In the genomic region with DNA sequence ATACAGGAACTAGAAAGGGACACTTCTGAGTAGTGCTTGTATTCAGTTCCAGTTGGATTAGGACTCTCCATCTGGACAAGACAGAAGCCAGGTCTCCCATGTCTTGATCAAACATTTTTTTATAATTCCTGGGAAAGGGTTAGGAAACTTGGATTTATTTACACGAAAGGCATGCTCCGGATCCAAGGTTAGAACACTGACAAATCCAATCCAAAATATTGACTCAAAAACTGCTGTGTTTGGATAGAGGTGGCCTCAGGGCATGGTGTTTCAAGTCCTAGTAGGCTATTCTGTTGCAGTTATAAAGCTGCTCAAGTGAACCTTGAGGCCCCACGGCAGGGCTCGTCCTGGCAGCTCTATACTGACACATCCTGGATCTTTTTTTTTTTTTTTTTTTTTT, we compare ENCODE assay signal across 44 mouse cellular contexts. TPM values are rescaled to one million over a fixed set of nuclear protein-coding genes. Genes with fewer than 3 reads are reported as not detected.
"Had no signal": no experiment of that assay in that cellular context is flagged by ENCODE, and none has a peak within 500 bp of the region (broad histone marks: within the 10 kb centered on the region; RNA-seq: fewer than 3 reads in every experiment).

No protein-coding gene starts in this region.

- ATAC-seq: lung, postnatal 0 days; midbrain, embryonic 13.5 days; midbrain, embryonic 15.5 days; midbrain, embryonic 16.5 days had no signal

- H3K9ac ChIP-seq: limb, embryonic 12.5 days; limb, embryonic 13.5 days; limb, embryonic 15.5 days; liver, embryonic 13.5 days; liver, embryonic 14.5 days; liver, embryonic 15.5 days; lung, embryonic 14.5 days; lung, embryonic 15.5 days; midbrain, embryonic 12.5 days; midbrain, embryonic 13.5 days; midbrain, embryonic 15.5 days; neural tube, embryonic 12.5 days; neural tube, embryonic 13.5 days had no signal

- H3K4me3 ChIP-seq: left cerebral cortex, adult 2 months; limb, embryonic 10.5 days; limb, embryonic 12.5 days; limb, embryonic 13.5 days; limb, embryonic 15.5 days; liver, embryonic 13.5 days; liver, embryonic 15.5 days; lung, embryonic 15.5 days; megakaryocyte, embryonic 14.5 days; midbrain, embryonic 10.5 days; midbrain, embryonic 12.5 days; midbrain, embryonic 13.5 days; midbrain, embryonic 15.5 days; myocyte; neural tube, embryonic 12.5 days; neural tube, embryonic 13.5 days had no signal

- H3K4me1 ChIP-seq: liver, embryonic 13.5 days; liver, embryonic 15.5 days; lung, embryonic 15.5 days; midbrain, embryonic 10.5 days; midbrain, embryonic 12.5 days; midbrain, embryonic 13.5 days; midbrain, embryonic 15.5 days; neural tube, embryonic 12.5 days; neural tube, embryonic 13.5 days had no signal

- DNase-seq: left cerebral cortex, postnatal 4 days; liver, embryonic 13.5 days; lung, adult 18-20 months; lung, adult 2 months; lung, embryonic 14.5 days; lung, postnatal 10 days; lung, postnatal 14 days; lung, postnatal 36 days; lung, postnatal 4 days; midbrain, embryonic 14.5 days had no signal

- H3K9me3 ChIP-seq: limb, embryonic 10.5 days; limb, embryonic 12.5 days; limb, embryonic 13.5 days; limb, embryonic 15.5 days; liver, embryonic 13.5 days; liver, embryonic 15.5 days; lung, embryonic 15.5 days; midbrain, embryonic 10.5 days; midbrain, embryonic 12.5 days; midbrain, embryonic 13.5 days; midbrain, embryonic 15.5 days; neural tube, embryonic 12.5 days; neural tube, embryonic 13.5 days had no signal

- H3K27me3 ChIP-seq: limb, embryonic 12.5 days; limb, embryonic 13.5 days; limb, embryonic 15.5 days; liver, embryonic 13.5 days; liver, embryonic 15.5 days; lung, embryonic 15.5 days; megakaryocyte, embryonic 14.5 days; midbrain, embryonic 12.5 days; midbrain, embryonic 13.5 days; midbrain, embryonic 15.5 days; neural tube, embryonic 12.5 days; neural tube, embryonic 13.5 days had no signal

- H3K36me3 ChIP-seq: limb, embryonic 10.5 days; limb, embryonic 12.5 days; limb, embryonic 13.5 days; limb, embryonic 15.5 days; liver, embryonic 13.5 days; liver, embryonic 15.5 days; lung, embryonic 15.5 days; midbrain, embryonic 10.5 days; midbrain, embryonic 12.5 days; midbrain, embryonic 13.5 days; midbrain, embryonic 15.5 days; neural tube, embryonic 12.5 days; neural tube, embryonic 13.5 days had no signal

- H3K4me2 ChIP-seq: limb, embryonic 12.5 days; limb, embryonic 13.5 days; limb, embryonic 15.5 days; liver, embryonic 13.5 days; liver, embryonic 15.5 days; lung, embryonic 14.5 days; lung, embryonic 15.5 days; midbrain, embryonic 11.5 days; midbrain, embryonic 12.5 days; midbrain, embryonic 13.5 days; midbrain, embryonic 15.5 days; neural tube, embryonic 12.5 days; neural tube, embryonic 13.5 days had no signal

- H3K27ac ChIP-seq: left cerebral cortex, adult 2 months; limb, embryonic 10.5 days; limb, embryonic 12.5 days; limb, embryonic 13.5 days; limb, embryonic 15.5 days; liver, embryonic 13.5 days; liver, embryonic 14.5 days; liver, embryonic 15.5 days; lung, embryonic 15.5 days; macrophage; midbrain, embryonic 10.5 days; midbrain, embryonic 12.5 days; midbrain, embryonic 13.5 days; midbrain, embryonic 15.5 days; neural tube, embryonic 12.5 days; neural tube, embryonic 13.5 days had no signal

RNA-seq across cellular contexts. Expression of gene Fetub, which starts 4.3 kb away (rescaled TPM):
- total RNA-seq: left cerebral cortex, adult 18-20 months; left cerebral cortex, adult 2 months; left cerebral cortex, adult 8-10 months; left cerebral cortex, postnatal 14 days; left cerebral cortex, postnatal 25 days; left cerebral cortex, postnatal 36 days; left cerebral cortex, postnatal 4 days; megakaryocyte progenitor cell, adult 5-6 weeks; megakaryocyte, adult 5-6 weeks; megakaryocyte-erythroid progenitor cell, adult 5-6 weeks; midbrain, postnatal 0 days; monocyte, adult 5-6 weeks had no signal
- polyA plus RNA-seq: limb, embryonic 10.5 days; limb, embryonic 11.5 days; limb, embryonic 12.5 days; limb, embryonic 13.5 days; lung, embryonic 14.5 days; lung, embryonic 15.5 days; lung, embryonic 16.5 days; macrophage; midbrain, embryonic 10.5 days; midbrain, embryonic 11.5 days; midbrain, embryonic 12.5 days; midbrain, embryonic 13.5 days; midbrain, embryonic 14.5 days; midbrain, embryonic 15.5 days; midbrain, embryonic 16.5 days; neural tube, embryonic 11.5 days; neural tube, embryonic 12.5 days; neural tube, embryonic 13.5 days had no signal

RNA-seq across cellular contexts. Expression of gene Hrg, which starts 28.4 kb away (rescaled TPM):
- total RNA-seq: left cerebral cortex, adult 18-20 months; left cerebral cortex, adult 2 months; left cerebral cortex, adult 8-10 months; left cerebral cortex, postnatal 10 days; left cerebral cortex, postnatal 14 days; left cerebral cortex, postnatal 25 days; left cerebral cortex, postnatal 36 days; left cerebral cortex, postnatal 4 days; megakaryocyte progenitor cell, adult 5-6 weeks; megakaryocyte, adult 5-6 weeks; megakaryocyte-erythroid progenitor cell, adult 5-6 weeks; midbrain, postnatal 0 days; monocyte, adult 5-6 weeks had no signal
- polyA plus RNA-seq: limb, embryonic 10.5 days; limb, embryonic 11.5 days; limb, embryonic 12.5 days; limb, embryonic 13.5 days; limb, embryonic 15.5 days; lung, embryonic 14.5 days; lung, embryonic 15.5 days; lung, embryonic 16.5 days; macrophage; midbrain, embryonic 11.5 days; midbrain, embryonic 13.5 days; midbrain, postnatal 0 days; myocyte; neural tube, embryonic 12.5 days had no signal

RNA-seq across cellular contexts. Expression of gene Ahsg, which starts 31.4 kb away (rescaled TPM):
- total RNA-seq: left cerebral cortex, adult 18-20 months; left cerebral cortex, adult 2 months; left cerebral cortex, postnatal 10 days; left cerebral cortex, postnatal 14 days; left cerebral cortex, postnatal 25 days; left cerebral cortex, postnatal 36 days; left cerebral cortex, postnatal 4 days; megakaryocyte progenitor cell, adult 5-6 weeks; megakaryocyte, adult 5-6 weeks; megakaryocyte-erythroid progenitor cell, adult 5-6 weeks; midbrain, postnatal 0 days; monocyte, adult 5-6 weeks had no signal
- polyA plus RNA-seq: limb, embryonic 10.5 days; limb, embryonic 11.5 days; limb, embryonic 13.5 days; macrophage; midbrain, embryonic 10.5 days; midbrain, embryonic 12.5 days; midbrain, embryonic 14.5 days; midbrain, embryonic 15.5 days; midbrain, embryonic 16.5 days; myocyte; neural tube, embryonic 11.5 days had no signal
